Mouse (Mus musculus) liver, embryonic 15.5 days (tissue): ENCODE results near the gene Pbx3. TPM values are rescaled to one million over a fixed set of nuclear protein-coding genes. Genes with fewer than 3 reads are reported as not detected.
A peak's percentile ranks its signal among the peaks of the same experiment; 100 is the strongest.

Source experiments
- ATAC-seq: fragments of 200-750 bp; cut with Nextera tagmentation; 2 replicates; pipeline ENCODE4 v1.8.0; 2017; ENCODE audit warnings: moderate number of reproducible peaks, mild to moderate bottlenecking, moderate library complexity; ENCODE audit not compliant: insufficient read depth
- H3K27ac ChIP-seq: fragments of 300-500 bp; sonication (generic); replicated peaks from 2 replicates; pipeline ENCODE4 v1.5.1; 2015; ENCODE audit warnings: mild to moderate bottlenecking, inconsistent platforms
- H3K27me3 ChIP-seq: fragments of 300-500 bp; sonication (generic); 2 replicates; pipeline ENCODE4 v1.6.1; 2015; ENCODE audit warnings: mild to moderate bottlenecking, inconsistent platforms
- H3K36me3 ChIP-seq: fragments of 300-500 bp; sonication (generic); replicated peaks from 2 replicates; pipeline ENCODE4 v1.6.1; 2015; ENCODE audit warnings: moderate library complexity, mild to moderate bottlenecking, inconsistent platforms
- H3K4me1 ChIP-seq: fragments of 300-500 bp; sonication (generic); replicated peaks from 2 replicates; pipeline ENCODE4 v1.6.1; 2015; ENCODE audit warnings: inconsistent platforms
- H3K4me2 ChIP-seq: fragments of 300-500 bp; sonication (generic); 2 replicates; pipeline ENCODE4 v1.6.1; 2015; ENCODE audit warnings: moderate library complexity, mild to moderate bottlenecking, inconsistent platforms
- H3K4me3 ChIP-seq: fragments of 300-500 bp; sonication (generic); replicated peaks from 2 replicates; pipeline ENCODE4 v1.5.1; 2015; ENCODE audit warnings: mild to moderate bottlenecking, inconsistent platforms
- H3K9ac ChIP-seq: fragments of 300-500 bp; sonication (generic); 2 replicates; pipeline ENCODE4 v1.6.1; 2015; ENCODE audit warnings: moderate library complexity, mild to moderate bottlenecking, inconsistent platforms
- H3K9me3 ChIP-seq: fragments of 300-500 bp; sonication (generic); replicated peaks from 2 replicates; pipeline ENCODE4 v1.6.1; 2016; ENCODE audit warnings: inconsistent platforms
- WGBS: fragments of 180-500 bp; shearing (Covaris S2); methylation state at CpG from one replicate; pipeline ENCODE4 v1.1.7; 2015; ENCODE audit warnings: mixed read lengths; ENCODE audit not compliant: insufficient replicate concordance; 5-methylcytosine and 5-hydroxymethylcytosine counted together
- polyA plus RNA-seq: library from polyadenylated mRNA; unstranded; fragments of >200 nt; fragmentation: Nextera tagmentation; extraction: Ambion mirVana; gene quantifications from 2 replicates; pipeline ENCODE4 v1.2.1, GENCODE M21; 2015

Gene Pbx3
- polyA plus RNA-seq, result 6.0 and 6.7 TPM in 2 replicates

DNA sequence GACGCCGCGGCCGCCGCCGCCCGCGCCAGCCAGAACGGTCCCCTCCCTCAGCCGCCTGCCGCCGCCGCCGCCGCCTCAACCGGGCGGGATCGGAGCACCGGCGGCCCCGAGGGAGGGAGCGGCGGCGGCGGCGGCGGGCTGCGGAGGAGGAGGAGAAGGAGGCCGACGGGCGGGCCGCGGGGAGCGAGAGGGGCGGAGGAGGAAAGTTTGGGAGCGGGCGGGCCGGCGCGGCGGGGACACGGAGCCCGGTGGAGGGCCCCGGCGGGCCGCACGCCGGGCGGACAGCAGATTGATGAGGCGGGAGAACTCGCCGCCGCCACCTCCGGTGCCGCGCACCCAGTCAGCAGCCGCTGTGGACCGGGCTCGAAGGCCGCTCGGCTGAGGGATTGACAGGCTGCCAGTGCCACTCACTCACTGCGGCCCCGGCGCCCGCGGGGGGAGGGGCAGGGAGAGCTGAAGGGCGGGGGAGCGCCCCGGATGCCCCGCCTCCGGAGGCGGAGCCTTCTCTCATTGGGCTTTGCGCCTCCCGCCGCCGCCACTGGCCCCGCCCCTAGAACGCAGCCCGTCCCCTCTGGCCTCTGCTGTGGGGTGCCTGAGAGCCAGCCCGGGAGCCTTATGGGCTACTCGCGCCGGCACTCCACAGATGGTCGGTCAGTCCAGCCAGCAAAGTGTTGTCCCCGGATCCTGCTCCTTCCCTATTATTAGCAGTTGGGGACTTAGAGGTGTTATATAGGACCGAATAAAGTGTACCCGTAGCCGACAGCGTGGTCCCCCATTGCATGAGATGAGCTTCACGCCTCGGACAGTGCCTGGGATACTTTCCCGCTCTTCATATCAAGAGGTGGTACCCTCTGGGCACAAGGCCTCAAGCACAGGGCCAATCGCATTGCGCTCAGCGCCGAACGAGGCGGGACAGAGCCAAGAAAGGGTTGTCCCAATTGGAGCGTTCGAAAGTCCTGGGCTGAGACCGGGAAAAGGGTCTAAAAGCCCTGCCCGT, at the start of gene Pbx3:
Gene Pbx3, minus strand, starts transcription at position 838 of the 997 bp plus-strand sequence.
- WGBS, result 1% methylated on average over 95 of the region's 102 CpGs
- Histone ChIP-seq H3K36me3 (no peaks in the 10 kb centered on the region), H3K9me3 (no peaks in the 10 kb centered on the region), H3K4me1 (peaks cover 36% of the 10 kb centered on the region), H3K27me3 (peaks cover 32% of the 10 kb centered on the region), H3K4me3 (peak within 1 kb of the TSS; percentile 92), H3K4me2 (peak within 1 kb of the TSS; percentile 93), H3K27ac (peak within 1 kb of the TSS; percentile 99), H3K9ac (peak within 1 kb of the TSS; percentile 96)
- peak; percentile 92 for ATAC-seq

DNA sequence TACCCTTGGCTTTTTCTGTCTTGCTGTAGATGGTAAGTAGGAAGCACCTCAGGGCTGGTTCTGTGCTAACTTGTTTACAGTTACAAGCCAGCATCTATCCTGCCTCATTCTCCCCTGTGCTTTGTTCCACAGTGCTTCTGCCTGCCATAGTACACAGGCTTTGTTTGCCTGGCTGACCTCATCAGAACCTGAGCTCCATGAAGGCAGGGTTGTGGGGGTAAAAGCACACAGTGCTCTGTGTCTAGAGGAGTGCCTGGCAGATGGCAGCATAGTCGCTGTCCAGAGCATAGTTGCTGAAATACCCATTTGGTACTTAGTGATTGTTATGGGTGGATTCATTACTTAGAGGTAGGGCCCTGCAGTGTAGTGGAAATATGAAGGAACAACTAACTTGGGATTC, 47.3 kb upstream of the Pbx3 start:
- ATAC-seq, result no peak
- no peak overlapping the region for H3K4me3 ChIP-seq
- H3K36me3 ChIP-seq, result no peaks in the 10 kb centered on the region
- WGBS, result 55% methylated on average over 1 of the region's 1 CpGs
- no peak overlapping the region for H3K4me2 ChIP-seq
- H3K9me3 ChIP-seq, result no peaks in the 10 kb centered on the region
- H3K9ac ChIP-seq, result no peak overlapping the region
- H3K27ac ChIP-seq, result no peak overlapping the region
- H3K27me3 ChIP-seq, result no peaks in the 10 kb centered on the region
- H3K4me1 ChIP-seq, result no peaks in the 10 kb centered on the region; the same call in 1 of the 2 replicates

DNA sequence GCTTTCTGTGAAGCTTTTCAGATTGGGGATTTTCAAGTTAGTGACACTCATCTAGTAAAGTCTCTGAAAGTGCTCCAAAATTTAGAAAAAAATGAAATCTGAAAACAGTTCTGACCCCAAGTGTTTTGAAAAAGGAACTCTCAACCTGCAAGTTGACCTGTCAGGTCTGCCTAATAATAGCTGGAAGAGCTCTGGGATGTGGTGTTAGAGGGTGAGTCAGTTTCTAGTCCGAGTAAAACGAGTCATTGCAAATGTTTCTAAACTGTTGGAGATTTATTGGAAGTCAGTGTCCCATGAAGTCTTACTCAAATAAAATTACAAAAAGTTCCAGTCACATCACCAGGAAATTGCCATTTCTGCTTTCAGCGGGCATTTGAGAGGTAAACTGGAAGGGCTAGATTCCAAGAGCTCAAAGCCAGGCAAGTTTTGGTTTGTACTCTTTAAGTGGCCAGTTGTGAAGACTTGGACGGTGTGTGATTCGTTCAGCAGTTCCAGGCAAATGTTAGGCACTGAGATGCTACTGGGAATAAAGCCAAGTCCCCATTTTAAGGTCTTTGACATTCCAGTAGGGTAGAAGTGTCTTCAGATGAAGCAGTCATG, 36.9 kb upstream of the Pbx3 start:
- Histone ChIP-seq H3K9ac (no peak overlapping the region), H3K27ac (no peak overlapping the region)

DNA sequence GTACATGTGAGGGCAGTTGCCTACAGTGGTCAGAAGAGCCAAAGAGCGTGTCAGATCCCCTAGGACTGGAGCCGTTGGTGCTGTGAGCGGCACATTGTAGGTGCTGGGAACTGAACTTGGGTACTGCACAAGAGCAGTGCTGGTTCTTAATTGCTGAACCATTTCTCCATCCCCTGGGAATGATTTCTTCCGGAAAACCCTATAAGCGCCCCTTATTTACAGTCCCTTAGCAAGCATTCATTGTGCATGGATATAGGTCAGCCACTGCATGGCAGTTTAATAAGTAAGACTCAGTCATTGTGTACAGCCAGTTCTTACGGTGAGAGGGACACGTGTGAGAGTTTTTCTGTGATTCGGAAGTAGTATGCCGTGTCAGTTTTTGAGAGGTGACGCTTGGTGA, 35.4 kb upstream of the Pbx3 start:
- no peak for ATAC-seq
- H3K9me3 ChIP-seq, result no peaks in the 10 kb centered on the region
- H3K27ac ChIP-seq, result no peak overlapping the region
- no peak overlapping the region for H3K9ac ChIP-seq
- no peaks in the 10 kb centered on the region for H3K36me3 ChIP-seq
- H3K4me1 ChIP-seq, result peaks cover 20% of the 10 kb centered on the region
- H3K27me3 ChIP-seq, result no peaks in the 10 kb centered on the region
- no peak overlapping the region for H3K4me2 ChIP-seq
- H3K4me3 ChIP-seq, result no peak overlapping the region
- 86% methylated on average over 10 of the region's 10 CpGs for WGBS

More for the DNA sequence above, 36.9 kb upstream of the Pbx3 start:
- Histone ChIP-seq H3K36me3 (no peaks in the 10 kb centered on the region), H3K4me3 (no peak overlapping the region), H3K27me3 (no peaks in the 10 kb centered on the region), H3K9me3 (no peaks in the 10 kb centered on the region), H3K4me1 (peaks cover 20% of the 10 kb centered on the region), H3K4me2 (no peak overlapping the region)
- no peak for ATAC-seq
- 75% methylated on average over 5 of the region's 5 CpGs for WGBS

DNA sequence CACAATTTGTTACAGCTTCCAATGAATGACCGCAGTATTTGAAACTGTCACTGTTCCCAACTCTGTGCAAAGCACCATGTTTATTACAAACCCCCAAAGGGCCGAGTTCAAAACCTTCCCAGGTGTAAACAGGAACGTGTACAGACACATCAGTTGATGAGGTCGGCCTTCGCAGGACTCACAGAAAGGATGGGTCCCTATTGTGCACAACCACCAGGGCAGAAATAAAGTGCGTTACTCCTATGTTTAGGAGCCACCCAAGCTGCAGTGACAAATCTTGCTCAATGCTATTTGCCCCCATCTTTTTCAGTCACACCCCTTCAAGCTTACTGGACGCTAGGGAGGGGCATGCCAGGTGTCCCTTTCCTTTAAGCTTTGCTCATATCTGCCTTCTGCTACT, 34.7 kb upstream of the Pbx3 start:
- 33% methylated on average over 7 of the region's 7 CpGs for WGBS
- Histone ChIP-seq H3K9ac (peak overlapping the region; percentile 92), H3K4me2 (peak overlapping the region; percentile 85), H3K27ac (peak overlapping the region; percentile 84; the same call in 1 of the 2 replicates), H3K4me1 (peaks cover 20% of the 10 kb centered on the region), H3K27me3 (no peaks in the 10 kb centered on the region), H3K9me3 (no peaks in the 10 kb centered on the region), H3K4me3 (peak overlapping the region; percentile 97), H3K36me3 (no peaks in the 10 kb centered on the region)
- no peak for ATAC-seq

DNA sequence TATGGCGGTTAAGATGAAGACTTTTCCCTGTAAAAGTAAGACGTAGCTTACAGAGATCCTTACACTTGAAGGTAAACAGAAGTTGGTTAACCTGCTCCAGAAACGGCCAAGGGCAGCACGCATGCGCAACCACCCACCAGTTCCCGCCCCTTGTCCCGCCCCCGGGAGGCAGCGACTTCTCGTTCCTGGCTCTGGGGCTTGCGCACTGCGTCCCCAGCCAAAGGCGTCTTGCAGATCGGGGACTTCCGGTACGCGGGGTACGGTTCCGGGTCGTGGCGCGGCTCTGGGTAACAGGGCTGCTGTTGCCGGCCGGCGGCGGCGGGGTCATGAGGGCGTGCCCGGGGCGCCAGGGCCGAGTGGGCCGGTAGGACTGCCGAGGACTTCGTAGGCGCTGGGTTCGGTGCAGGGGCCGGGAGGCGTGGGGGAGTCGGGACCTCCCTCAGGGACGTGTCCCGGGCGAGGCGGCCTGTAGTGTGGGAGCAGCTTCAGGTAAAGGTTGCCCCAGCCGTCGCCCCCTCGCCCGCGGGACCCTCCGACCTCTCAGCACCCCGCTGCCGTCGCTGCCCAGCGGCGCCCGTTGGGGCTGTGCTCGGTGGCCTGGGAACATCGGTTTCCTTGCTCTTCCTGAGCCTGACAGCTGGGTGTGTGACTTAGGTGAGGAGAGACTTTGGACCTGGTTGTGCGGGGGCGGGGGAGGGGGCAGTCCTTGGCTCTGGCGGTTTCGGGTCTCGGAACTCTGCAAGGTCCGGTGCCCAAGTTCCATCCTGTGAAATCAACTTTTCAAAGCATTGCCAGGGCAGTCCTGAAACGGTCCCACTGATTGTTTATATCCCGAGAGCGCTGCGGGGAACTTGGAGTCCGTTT, 33.9 kb upstream of the Pbx3 start, which contains the start of gene Mapkap1:
Gene Mapkap1, plus strand, starts transcription at position 171 of the 864 bp plus-strand sequence.
- Histone ChIP-seq H3K4me2 (peak within 1 kb of the TSS; percentile 85), H3K4me1 (peaks cover 20% of the 10 kb centered on the region), H3K36me3 (no peaks in the 10 kb centered on the region), H3K4me3 (peak within 1 kb of the TSS; percentile 97), H3K27me3 (no peaks in the 10 kb centered on the region), H3K9ac (peak within 1 kb of the TSS; percentile 92), H3K27ac (peak within 1 kb of the TSS; percentile 84), H3K9me3 (no peaks in the 10 kb centered on the region)
- ATAC-seq, result peak; percentile 100
- under 1% methylated on average over 68 of the region's 68 CpGs for WGBS

DNA sequence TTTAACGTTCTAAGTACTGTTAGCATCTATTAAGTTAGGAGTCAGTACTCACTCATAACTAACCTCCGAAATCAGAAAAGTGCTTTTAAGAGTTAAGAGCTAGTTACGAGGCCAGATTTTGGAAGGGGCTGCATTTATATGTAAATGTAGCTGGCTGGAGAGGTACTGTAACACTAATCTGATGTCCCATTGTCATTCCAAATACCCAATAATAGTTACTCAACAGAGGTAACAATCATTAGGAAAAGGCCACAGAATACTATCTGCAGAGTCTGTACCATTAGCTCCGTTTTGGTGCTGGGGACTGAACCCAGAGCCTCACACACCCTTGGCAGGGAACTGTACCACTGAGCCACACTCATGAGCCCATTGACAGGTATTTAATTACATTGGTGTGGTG, 26.6 kb upstream of the Pbx3 start:
- WGBS, result 55% methylated on average over 4 of the region's 4 CpGs
- H3K36me3 ChIP-seq, result no peaks in the 10 kb centered on the region
- H3K9me3 ChIP-seq, result no peaks in the 10 kb centered on the region
- ATAC-seq, result no peak
- H3K27me3 ChIP-seq, result no peaks in the 10 kb centered on the region
- H3K4me3 ChIP-seq, result no peak overlapping the region
- H3K4me2 ChIP-seq, result no peak overlapping the region
- no peak overlapping the region for H3K9ac ChIP-seq
- H3K4me1 ChIP-seq, result no peaks in the 10 kb centered on the region
- no peak overlapping the region for H3K27ac ChIP-seq

DNA sequence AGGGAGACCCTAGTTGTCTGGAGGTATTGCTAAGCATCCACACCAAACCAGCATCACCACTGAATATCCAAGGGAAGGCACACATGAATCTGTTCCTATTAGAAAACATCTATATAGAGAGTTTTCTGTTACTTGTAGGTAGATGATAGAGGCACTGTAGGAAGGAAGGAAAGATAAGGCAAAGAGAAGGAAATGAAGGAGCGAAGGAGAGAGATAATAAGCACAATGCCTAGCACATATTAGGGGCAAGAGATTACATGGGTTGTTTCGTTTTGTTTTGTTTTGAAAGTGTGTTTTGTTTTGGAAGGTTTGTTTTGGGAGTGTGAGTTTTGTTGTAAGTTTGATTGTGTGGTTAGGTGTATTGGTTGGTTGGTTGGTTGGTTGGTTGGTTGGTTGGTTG, 6.0 kb upstream of the Pbx3 start:
- ATAC-seq, result no peak
- Histone ChIP-seq H3K27ac (no peak overlapping the region), H3K4me2 (no peak overlapping the region), H3K36me3 (no peaks in the 10 kb centered on the region), H3K9ac (no peak overlapping the region), H3K4me1 (peaks cover 2% of the 10 kb centered on the region), H3K9me3 (no peaks in the 10 kb centered on the region), H3K27me3 (peaks cover 19% of the 10 kb centered on the region), H3K4me3 (no peak overlapping the region)
- WGBS, result 39% methylated on average over 2 of the region's 2 CpGs

DNA sequence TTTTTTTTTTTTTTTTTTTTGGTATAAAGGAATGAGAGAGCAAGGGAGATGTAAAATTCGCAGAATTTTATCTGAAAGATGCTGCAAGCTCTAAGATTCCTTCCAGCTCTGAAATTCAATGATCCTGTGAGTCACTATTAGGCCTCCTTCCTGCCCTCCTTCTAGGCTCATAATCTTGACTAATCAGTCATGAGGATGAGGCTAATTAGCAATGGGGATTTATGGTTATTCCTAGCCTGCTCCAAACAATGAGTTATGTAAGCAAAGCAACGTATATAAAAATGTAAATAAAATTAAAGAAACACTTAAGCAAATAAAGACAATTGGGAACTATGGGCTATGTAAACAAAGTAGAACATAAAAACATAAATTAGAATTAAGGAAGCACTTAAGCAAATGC, 1.4 kb upstream of the Pbx3 start:
- H3K36me3 ChIP-seq, result no peaks in the 10 kb centered on the region
- H3K4me2 ChIP-seq, result no peak overlapping the region
- H3K27me3 ChIP-seq, result peaks cover 32% of the 10 kb centered on the region
- H3K4me1 ChIP-seq, result peaks cover 27% of the 10 kb centered on the region
- H3K27ac ChIP-seq, result no peak overlapping the region
- ATAC-seq, result no peak
- no peaks in the 10 kb centered on the region for H3K9me3 ChIP-seq
- WGBS, result 73% methylated on average over 2 of the region's 2 CpGs
- no peak overlapping the region for H3K9ac ChIP-seq
- no peak overlapping the region for H3K4me3 ChIP-seq

DNA sequence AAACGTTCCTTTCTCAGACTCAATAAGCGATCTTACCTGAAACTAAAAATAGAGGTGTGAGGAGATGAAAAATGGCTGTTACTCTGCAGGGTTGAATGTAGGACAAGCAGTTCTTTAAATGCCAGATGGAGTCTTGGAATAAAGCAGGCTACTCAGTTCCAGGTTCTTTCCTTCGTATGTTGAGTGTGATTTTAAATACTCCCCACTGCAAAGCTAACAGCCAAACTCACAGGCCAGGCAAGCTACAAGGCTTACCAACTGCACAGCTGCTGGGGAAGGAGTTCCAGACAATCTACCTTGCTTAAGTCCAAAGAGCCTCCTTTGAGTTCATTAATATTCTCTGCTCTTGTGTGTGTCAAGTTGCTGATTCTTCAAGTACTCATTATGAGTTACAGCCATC, 944 bp upstream of the Pbx3 start:
- no peak for ATAC-seq
- 47% methylated on average over 3 of the region's 3 CpGs for WGBS
- Histone ChIP-seq H3K9me3 (no peaks in the 10 kb centered on the region), H3K4me1 (peaks cover 29% of the 10 kb centered on the region), H3K27ac (no peak overlapping the region), H3K4me3 (peak overlapping the region; percentile 92; the same call in 1 of the 2 replicates), H3K36me3 (no peaks in the 10 kb centered on the region), H3K9ac (0 out of 2 replicates have a peak overlapping the region, but pooled peaks have one; percentile 58), H3K4me2 (peak overlapping the region; percentile 93), H3K27me3 (peaks cover 32% of the 10 kb centered on the region)
